Mouse (Mus musculus): ENCODE data around the gene Emsy.

The Emsy gene

DNA sequence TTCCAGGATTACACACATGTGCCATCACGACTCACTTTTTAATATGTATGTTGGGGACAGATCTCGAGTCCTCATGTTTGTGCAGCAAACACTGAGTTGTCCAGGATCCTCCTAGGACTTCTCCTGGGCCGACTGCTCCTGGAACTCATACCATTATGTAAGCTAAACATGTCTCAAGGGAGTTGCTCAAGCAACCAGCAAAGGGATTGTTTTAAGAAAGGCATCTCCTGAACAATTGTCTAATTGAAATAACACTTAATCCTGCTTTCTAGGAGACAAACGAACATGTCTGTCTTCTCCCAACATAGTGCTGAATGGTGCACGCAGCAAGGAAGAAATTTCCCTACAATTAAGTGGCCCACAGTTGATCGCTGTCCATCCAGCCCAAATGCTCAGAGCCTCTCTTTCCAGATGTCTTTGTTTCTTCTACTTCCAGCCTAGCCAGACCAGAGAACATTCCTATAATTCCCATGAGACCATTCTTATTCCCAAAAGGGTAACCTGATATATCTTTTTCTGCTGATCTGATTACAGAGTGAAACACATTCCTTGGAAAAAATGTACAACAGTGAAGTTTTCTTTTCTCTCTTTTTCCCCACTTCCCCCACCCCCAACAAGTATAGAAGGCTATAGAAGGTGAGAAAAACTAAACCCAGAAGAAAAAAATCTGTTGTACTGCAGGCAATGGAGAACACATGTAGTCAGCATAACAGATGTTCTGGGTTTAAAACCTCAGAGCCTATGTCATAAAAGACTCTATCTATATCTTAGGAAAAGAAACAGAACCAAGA is 11.6 kb upstream of the Emsy start:
- no peak for DNase-seq (ENCODE audit: low read depth in 2 of 2, low spot score in 2 of 2)

DNA sequence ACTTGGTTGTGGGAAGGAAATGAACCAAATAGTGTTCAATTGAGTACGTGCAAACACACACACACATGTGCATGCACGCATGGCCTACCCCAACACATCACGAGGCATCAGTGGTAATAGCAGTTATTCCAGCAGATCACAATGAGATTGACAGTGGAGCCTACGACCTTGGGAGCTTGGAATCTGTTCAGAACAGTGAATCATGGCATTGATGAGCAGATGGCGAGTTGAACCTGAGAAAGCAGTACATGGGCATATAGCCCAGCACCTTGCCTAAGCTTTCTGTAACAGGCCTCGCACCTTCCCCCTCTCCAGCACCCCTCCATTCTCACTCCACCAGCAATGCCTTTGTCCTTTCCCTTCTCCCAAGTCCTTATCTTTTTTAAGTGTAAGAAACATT is 9.1 kb upstream of the Emsy start:
- no peak for DNase-seq (ENCODE audit: low read depth in 2 of 2, low spot score in 2 of 2)

DNA sequence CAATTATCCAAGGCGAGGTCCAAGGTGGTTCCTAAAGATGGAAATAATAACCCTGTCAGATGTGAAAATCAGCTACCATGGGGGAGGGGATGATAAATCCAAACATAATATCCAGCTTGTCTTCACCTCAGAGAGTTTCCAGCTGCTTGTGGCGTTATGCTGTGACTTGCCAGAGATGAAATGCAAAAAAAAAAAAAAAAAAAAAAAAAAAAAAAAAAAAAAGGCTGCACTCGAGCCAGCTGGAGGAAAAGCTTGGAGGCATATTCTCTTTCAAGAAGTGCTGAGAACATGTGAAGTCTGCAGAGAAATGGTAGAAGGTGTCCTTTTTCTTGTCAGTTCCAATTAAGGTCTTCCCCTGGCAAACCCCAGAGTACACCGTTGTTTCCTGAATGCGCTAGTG is 8.6 kb upstream of the Emsy start:
- no peak for DNase-seq (ENCODE audit: low read depth in 2 of 2, low spot score in 2 of 2)

DNA sequence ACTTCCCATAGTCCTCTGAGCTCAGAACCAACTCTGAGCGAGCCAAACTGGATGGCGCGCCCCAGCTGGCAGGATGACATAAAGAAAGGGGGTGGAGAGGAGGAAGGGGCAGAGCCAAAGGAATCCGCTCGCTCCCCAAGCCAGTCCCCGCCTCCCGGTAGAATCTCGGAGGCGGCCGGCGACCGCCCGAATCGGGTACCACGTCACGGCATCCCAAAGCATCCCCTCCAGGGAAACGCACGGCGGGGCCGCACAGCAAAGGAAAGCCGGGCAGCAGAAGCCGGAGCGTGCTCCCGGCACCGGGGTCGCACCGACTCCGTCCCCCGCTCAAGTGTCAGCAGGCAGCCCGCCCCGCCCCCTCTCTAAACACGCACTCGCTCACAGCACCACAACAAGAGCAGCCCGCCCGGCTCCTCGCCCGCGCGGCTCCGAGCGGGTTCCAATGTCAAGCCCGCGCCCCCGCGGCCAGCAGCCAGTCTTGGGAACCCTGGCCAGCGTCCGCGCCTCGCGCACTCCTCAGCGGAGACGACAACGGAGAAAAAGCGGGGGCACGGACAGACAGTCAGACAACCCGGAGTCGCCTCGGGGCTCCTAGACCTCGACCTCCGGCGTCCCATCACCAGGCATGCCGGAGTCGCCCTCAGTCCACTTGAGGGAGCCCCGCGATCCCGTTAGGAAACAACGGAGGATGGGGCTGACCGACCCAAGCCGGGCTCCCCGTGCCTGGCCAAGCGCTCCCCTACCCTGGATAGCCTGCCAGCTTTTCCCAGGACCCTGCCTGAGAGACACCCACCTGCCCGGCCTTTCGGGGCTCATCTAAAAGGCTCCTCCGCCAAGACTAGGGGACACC is 677 bp downstream of the Emsy start:
- peak; percentile 63 to 70 for DNase-seq (ENCODE audit: low read depth in 2 of 2, low spot score in 2 of 2)

DNA sequence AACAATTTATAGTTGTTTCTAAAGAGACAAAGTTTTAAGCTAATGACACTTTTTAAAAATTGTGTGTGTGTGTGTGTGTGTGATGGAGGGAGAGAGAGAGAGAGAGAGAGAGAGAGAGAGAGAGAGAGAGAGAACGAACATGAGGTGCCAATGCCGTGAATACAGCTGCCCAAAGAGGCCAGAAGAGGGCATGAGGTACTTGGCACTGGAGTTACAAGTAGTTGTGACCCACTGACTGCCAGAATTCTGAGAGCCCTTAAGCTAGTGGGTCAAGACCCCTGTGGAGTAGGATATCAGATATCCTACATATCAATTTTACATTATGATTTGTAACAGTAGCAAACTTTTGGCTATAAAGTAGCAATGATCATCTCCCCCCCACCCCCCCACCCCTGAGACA is 4.9 kb downstream of the Emsy start:
- DNase-seq (ENCODE audit: low read depth in 2 of 2, low spot score in 2 of 2), result no peak

DNA sequence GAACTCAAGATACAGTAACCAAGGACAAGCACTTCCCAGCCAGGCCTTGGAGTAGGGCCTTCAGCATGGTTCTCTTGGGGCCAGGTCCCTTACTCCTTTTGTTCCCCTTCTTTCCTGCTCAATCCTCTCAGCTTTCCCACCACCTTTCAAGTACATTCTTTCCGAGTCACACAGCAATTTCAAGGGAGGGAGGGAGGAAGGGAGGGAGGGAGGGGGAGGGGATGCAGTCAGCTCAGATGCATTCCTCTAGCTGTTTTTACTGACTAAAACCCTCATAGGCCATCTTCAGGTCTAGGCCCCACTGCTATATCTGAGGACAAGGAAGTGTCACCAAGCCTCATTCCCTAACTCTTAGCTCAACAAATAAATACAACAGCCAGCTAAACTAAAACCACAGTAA is 12.3 kb downstream of the Emsy start:
- DNase-seq (ENCODE audit: low read depth in 2 of 2, low spot score in 2 of 2), result no peak

DNA sequence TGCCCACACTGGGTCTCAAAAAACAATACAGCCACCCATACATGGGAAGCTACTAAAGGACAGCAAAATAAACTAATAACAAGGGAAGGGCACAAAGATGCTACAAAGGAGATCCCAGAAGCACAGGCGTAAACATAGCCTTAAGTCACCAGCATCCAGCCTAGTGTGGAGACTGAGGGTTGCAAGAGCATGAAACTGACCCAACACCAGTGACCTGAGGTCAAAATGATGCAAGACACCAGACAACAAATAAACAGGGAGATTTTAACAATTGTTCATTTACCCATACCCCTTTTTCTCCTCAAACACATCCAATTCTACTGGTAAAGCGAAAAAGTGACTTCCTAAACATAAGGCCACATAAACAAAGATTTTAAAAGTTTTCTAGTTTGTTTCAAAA is 20.0 kb downstream of the Emsy start:
- no peak for DNase-seq (ENCODE audit: low read depth in 2 of 2, low spot score in 2 of 2)

DNA sequence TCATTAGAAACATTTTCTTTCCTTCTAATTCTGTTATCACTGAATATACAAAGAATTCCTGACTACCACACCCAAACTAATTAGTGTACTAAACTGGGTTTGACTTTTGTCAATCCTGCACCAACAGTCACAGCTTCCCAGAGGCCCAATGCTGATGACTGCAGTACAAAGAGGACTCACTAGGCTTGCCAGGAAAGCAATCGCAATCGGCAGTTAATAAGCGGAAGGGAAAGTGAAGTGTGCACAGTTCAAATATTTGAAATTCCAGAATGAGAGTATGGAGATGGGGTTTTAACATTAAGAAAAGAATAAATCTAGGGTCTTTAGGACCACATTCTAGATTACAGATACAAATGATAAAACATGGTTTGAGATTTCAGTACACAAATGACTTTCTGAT is 23.6 kb downstream of the Emsy start:
- no peak for DNase-seq (ENCODE audit: low read depth in 2 of 2, low spot score in 2 of 2)

DNA sequence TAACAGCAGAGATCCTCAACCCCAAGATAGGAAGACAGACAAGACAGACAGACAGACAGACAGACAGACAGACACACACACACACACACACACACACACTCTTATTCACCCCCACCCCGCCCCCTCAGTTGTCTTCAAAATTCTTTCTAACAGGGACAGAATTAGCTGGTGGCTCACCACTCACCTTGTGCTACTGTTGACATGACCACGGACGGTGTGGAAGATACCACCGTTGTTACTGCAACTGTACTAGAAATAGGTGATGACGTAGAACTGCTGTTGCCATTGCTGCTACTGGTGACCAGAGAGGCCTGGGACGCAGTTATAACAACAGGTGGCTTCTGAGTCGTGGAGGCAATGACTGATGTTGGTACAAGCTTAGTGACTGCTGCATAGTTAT is 26.6 kb downstream of the Emsy start:
- no peak for DNase-seq (ENCODE audit: low read depth in 2 of 2, low spot score in 2 of 2)

DNA sequence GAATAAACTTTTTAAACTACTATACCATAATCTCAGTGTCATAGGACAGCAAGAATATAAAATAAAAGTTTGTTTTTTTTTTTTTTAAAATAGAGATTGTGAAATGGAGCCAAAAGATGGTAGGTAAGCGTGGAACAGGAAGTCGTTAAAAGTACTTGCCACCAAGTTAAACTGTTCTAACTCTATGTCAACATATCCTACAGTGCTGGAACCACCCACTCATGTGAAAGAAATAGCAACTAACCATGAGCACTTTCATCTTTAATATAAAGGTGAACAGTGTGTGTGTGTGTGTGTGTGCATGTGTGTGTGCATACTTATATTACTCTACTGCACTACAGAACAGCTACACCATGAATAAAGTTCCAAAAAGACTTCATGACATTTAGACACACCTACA is 38.8 kb downstream of the Emsy start:
- DNase-seq (ENCODE audit: low read depth in 2 of 2, low spot score in 2 of 2), result no peak

DNA sequence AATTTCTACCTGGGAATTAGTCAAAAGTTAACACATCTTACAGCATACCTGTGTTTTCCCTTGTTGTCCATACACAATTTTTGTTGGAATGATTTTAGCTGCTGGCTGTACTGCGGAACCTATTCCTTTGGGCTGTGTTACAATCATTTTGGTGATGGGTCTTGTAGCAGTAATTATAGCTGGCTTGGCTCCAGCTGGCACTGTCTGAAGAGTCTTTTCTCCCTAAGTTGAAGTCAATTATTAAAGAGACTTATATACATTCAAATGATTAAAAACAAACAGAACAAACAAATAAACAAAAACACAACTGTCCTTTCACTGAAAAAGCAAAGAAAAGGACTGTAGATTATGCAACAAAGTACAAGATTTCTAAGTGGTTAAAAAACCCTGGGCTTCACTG is 43.6 kb downstream of the Emsy start:
- DNase-seq (ENCODE audit: low read depth in 2 of 2, low spot score in 2 of 2), result no peak

DNA sequence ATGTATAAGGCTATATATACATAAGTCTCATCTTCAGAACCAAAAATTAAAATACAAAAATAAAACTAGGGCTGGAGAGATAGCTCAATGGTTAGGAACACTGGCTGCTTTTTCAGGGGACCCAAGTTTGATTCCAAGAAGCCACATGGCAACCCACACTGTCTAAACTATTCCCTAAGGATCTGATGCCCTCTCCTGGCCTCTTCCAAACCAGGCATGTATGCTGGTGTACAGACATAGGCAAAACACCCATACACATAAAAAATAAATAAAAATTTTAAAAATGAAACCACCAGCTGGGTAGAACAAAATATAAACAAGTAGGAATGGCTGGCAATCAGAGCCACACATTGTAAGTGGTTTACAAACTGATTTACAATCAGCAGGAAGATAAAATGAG is 48.1 kb downstream of the Emsy start:
- no peak for DNase-seq (ENCODE audit: low read depth in 2 of 2, low spot score in 2 of 2)

DNA sequence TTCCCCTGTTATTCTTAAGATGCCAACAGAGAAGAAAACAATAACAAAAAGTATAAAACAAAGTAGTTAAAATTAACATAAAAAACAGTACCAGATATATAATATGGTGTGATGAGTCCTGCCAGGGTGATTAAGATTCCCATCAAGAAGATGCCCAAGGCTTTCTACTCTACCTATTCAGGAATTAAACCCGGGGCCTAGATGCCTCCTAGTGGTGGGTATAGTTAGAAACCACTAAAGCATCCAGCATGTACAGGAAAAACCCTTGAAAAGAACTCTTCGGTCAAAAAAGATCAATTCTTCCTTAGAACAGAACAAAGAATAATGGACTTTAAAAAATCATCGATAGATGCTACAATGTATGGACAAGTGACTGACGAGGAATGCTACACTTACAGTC is 49.4 kb downstream of the Emsy start:
- no peak for DNase-seq (ENCODE audit: low read depth in 2 of 2, low spot score in 2 of 2)

DNA sequence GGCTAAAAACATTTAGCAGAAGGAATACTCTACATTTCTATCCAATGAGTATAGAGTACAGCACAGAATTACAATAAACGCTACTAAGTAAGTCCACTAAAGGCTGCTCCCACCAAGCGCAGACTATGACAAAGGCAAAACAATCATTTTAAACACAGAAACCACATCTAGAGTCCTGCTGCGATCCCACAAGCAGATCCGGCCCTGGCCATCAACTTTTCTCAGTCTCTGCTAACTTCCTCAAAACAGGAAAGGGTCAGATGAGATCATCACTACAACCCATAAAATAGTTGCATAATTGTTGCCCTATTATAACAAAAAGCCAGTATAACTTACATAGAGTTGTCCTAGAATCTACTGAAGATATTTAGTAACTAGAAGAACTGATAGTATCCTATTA is 54.9 kb downstream of the Emsy start:
- no peak for DNase-seq (ENCODE audit: low read depth in 2 of 2, low spot score in 2 of 2)

DNA sequence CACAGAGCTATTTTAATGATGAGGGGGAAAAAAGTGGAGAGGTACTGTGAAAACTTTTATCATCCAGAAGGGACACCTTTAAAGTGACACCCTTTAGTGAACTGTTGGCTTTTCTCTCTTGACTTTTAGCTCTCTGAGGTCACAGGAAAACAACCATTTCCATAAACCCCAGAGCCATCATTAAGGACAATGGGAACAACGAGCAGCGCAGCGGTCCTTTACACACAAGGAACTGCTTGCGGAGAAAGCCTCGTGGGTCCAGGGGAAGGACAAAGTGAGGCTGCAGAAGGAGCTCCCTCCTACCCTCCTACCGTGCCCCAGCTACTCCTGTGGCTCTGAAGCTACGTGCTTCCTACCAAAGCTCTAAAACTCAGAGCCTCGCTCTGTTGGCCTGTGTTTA is 59.2 kb downstream of the Emsy start:
- DNase-seq (ENCODE audit: low read depth in 2 of 2, low spot score in 2 of 2), result no peak

DNA sequence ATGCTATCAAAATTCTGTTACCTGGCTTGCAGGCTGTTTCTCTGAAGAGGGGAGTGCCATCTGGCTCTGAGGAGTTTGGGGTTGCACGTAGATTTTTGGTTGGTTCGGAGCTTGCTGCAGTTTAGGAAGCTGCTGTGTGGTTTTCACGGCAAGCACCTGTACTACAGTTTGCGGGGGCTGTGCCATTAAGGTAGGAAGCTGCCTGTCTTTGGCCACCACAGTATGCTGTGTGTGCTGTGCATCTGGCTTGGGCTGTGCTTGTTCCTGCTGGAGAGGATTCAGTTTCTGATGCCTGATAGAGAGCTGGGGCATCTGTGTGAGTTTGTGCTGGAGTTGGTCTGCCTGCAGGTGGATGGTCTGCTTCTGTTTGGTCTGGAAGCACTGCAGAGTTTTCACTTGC is 61.9 kb downstream of the Emsy start:
- DNase-seq (ENCODE audit: low read depth in 2 of 2, low spot score in 2 of 2), result no peak

DNA sequence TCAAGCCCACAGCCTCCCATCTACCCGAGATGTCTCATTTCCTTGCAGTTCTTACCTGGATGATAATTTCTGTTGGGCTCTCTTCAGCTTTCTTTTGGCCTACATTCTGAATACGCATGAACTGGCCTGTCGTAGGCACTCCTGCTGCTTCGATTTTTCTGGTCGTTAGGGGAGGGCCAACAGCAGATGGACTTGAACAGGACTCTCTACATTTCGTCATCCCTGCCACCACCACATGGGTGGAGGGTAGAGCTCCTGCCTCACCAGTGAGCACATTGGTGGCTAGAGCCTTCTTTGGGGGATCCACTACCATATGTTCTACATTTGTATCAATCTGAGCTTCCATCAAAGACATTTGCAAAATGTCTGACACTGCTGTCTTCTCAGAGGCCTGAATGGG is 63.3 kb downstream of the Emsy start:
- no peak for DNase-seq (ENCODE audit: low read depth in 2 of 2, low spot score in 2 of 2)

DNA sequence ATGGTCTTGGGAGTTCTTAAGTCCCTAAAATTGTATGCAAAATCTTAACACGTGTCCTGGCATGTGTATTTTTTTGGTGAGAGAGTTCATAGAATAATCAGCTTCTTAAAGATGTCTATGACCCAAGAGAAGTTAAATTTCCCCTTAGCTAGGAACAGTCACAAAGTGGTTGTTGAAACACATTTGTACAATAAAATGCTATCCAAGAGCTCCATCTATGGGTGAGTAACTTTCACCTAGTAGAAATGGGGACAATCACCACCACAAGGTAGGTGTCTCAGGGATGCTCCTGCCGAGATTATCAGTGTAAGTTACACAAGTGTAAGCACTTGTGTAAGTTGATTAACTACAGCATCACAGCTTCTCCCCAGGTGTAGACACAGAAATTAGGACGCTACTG is 67.6 kb downstream of the Emsy start:
- no peak for DNase-seq (ENCODE audit: low read depth in 2 of 2, low spot score in 2 of 2)

DNA sequence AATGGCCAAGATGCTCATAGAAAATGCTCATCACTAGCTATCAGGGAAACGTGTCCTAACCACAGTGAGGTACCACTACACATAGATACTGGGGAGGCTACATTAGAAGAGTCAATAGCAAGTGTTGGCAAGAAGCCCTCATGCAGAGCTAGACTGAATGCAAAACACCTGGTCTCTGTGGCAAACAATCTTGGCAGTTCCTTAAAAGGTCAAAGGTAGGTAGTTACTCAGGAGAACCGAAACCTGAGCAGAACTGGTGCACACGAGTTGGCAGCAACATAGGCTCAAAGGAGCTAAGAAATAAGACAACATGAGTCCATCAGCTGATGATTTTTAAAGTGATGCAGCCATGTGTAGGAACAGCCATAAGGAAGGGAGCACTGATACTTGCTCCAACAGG is 70.3 kb downstream of the Emsy start:
- DNase-seq (ENCODE audit: low read depth in 2 of 2, low spot score in 2 of 2), result no peak

DNA sequence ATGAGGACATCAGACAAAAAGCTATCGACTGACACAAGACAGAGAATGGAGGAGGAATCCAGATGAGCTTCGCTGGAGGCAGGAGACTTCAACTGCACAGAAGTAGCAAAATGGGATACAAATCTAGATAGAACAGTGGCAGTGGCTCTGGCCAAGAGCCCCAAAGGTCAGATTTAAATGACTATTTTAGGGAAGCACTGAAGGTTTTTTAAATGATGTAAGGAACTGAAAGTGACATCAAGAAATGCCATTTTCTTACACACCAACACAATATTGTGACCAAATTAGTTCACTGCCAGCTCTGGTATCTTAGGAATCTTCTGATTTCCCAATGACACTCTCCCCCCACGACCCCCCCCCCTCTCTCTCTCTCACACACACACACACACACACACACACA is 72.0 kb downstream of the Emsy start:
- no peak for DNase-seq (ENCODE audit: low read depth in 2 of 2, low spot score in 2 of 2)

DNA sequence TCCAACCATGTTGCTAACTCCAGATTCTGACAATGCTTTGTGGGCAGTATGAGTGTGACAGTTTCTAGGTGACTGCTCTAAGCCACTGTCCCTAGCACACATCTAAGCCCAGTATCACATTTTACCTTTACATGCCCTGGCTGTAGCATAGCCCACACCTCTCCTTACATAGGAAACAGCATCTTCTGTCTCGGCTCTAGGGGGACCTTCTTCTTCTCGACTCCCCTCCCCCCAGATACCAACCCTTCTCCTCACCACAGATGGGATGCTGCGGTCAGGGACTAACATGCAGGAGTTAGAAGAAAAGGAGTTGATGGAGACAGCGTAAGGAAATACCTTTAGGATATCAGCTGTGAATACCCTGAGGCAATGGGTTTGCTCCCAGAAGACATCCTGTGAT is 75.3 kb downstream of the Emsy start:
- no peak for DNase-seq (ENCODE audit: low read depth in 2 of 2, low spot score in 2 of 2)

DNA sequence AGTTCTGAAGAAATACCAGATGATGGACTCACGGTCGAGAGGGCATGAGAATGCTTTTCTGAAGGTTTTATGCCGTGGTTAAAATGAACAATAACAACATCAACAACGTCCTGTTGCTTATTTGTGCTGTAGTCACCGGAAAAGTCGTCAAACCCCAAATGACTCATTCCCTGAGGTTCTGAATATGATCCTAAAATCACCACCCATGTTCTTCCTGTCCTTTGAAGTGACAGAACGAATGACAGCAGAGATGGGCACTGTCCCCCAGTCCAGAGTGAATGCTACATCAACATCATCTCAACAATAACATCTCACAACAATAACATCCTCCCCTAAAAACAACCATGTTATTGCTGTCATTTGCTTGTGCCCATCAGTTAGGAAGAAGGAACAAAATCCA is 76.1 kb downstream of the Emsy start:
- DNase-seq (ENCODE audit: low read depth in 2 of 2, low spot score in 2 of 2), result no peak

DNA sequence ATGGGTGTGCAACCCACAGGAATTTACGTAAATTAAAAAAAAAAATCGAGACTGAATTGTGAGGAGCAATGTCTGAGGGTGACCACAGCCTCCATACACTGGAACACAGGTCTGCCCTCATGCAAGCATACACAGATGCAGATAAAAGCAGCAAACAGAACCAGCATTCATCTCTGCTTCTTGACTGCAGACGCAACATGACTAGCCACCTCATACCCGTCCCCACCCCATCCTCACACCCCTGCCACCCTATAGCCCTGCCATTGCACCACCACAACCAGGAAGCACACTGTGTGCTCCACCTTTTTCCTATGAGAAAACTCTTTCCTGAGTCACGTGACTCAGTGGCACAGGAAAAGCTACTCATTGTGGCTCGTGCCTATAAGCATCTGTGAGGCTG is 76.9 kb downstream of the Emsy start:
- DNase-seq (ENCODE audit: low read depth in 2 of 2, low spot score in 2 of 2), result no peak
